Mouse (Mus musculus) intestine, embryonic 16.5 days (tissue): Measurements from ENCODE around the gene Mss51. TPM values are rescaled to one million over a fixed set of nuclear protein-coding genes. Genes with fewer than 3 reads are reported as not detected.

ENCODE experiments used
- polyA plus RNA-seq: library from polyadenylated mRNA; unstranded; fragments of >200 nt; fragmentation: Nextera tagmentation; extraction: Ambion mirVana; gene quantifications from 2 replicates; pipeline ENCODE4 v1.2.1, GENCODE M21; 2015

Mss51 gene
- polyA plus RNA-seq, 1 experiment from 2014 or later, result 0.65 TPM

Other genes starting within 250 kb of the Mss51 start
- gene Kcnk16, start 227.7 kb downstream of the Mss51 start, polyA plus RNA-seq, result 5.6 and 5.7 TPM in 2 replicates
- gene Nudt13, start 202.2 kb downstream of the Mss51 start, polyA plus RNA-seq, result 15.7 and 16.8 TPM in 2 replicates
- gene Ecd, start 148.8 kb downstream of the Mss51 start, polyA plus RNA-seq, result 42.5 and 46.9 TPM in 2 replicates
- gene Fam149b, start 148.7 kb downstream of the Mss51 start, polyA plus RNA-seq, result 24.8 and 25.6 TPM in 2 replicates
- gene Dnajc9, start 108.0 kb downstream of the Mss51 start, polyA plus RNA-seq, result 99.2 and 119 TPM in 2 replicates
- 97.6 and 100 TPM in 2 replicates for gene Mrps16, start 103.3 kb downstream of the Mss51 start, polyA plus RNA-seq
- 0.12 and 0.18 TPM in 2 replicates for gene Cfap70, start 44.7 kb downstream of the Mss51 start, polyA plus RNA-seq
- 45.9 TPM in 2 replicates for gene Anxa7, start 16.8 kb downstream of the Mss51 start, polyA plus RNA-seq
- 17.3 and 22.6 TPM in 2 replicates for gene Ppp3cb, start 49.7 kb upstream of the Mss51 start, polyA plus RNA-seq
- gene Usp54, start 144.2 kb upstream of the Mss51 start, polyA plus RNA-seq, result 3.1 and 3.3 TPM in 2 replicates
- gene Myoz1, start 159.6 kb upstream of the Mss51 start, polyA plus RNA-seq, result 0.26 and 0.53 TPM in 2 replicates
- gene Synpo2l, start 171.5 kb upstream of the Mss51 start, polyA plus RNA-seq, result 0.10 and 0.20 TPM in 2 replicates
- gene Sec24c, start 177.4 kb upstream of the Mss51 start, polyA plus RNA-seq, result 92.7 and 106 TPM in 2 replicates
- 15.0 and 16.0 TPM in 2 replicates for gene Fut11, start 198.1 kb upstream of the Mss51 start, polyA plus RNA-seq
- 171 and 190 TPM in 2 replicates for gene Chchd1, start 206.1 kb upstream of the Mss51 start, polyA plus RNA-seq
- gene Zswim8, start 210.7 kb upstream of the Mss51 start, polyA plus RNA-seq, result 21.8 and 23.3 TPM in 2 replicates
- 18.3 and 21.2 TPM in 2 replicates for gene Ndst2, start 237.7 kb upstream of the Mss51 start, polyA plus RNA-seq